Mouse (Mus musculus) colon, adult 2 months (tissue): ENCODE data around the gene Pemt. TPM values are rescaled to one million over a fixed set of nuclear protein-coding genes. Genes with fewer than 3 reads are reported as not detected.

Experiments used
- polyA plus RNA-seq: library from polyadenylated mRNA; depleted of rRNA; stranded (reverse); fragments of >200 nt; gene quantifications from 2 replicates; pipeline ENCODE4 v1.2.3, GENCODE M21; 2012; rRNA removed

Pemt gene
- polyA plus RNA-seq: 16.2 and 21.2 TPM in 2 replicates

GRCm38 (mm10) chr11:60046058-60046735 is at the start of gene Pemt:
Pemt (minus strand) TSS chr11:60046489.

GRCm38 (mm10) chr11:59964818-59965217 is 81.5 kb downstream of the Pemt start, which contains the start of gene Rasd1:
Rasd1 (minus strand) TSS chr11:59964944.

GRCm38 (mm10) chr11:59947752-59948400 is 98.4 kb downstream of the Pemt start, which contains the start of gene Med9:
Med9 (plus strand) TSS chr11:59948206.

Other genes starting within 250 kb of the Pemt start
- 31.9 and 36.8 TPM in 2 replicates for gene Flcn, start 236.5 kb downstream of the Pemt start, polyA plus RNA-seq
- gene Nt5m, start 207.0 kb downstream of the Pemt start, polyA plus RNA-seq: 22.6 and 25.4 TPM in 2 replicates
- 13.7 and 14.4 TPM in 2 replicates for gene Cops3, start 206.7 kb downstream of the Pemt start, polyA plus RNA-seq
- gene Med9, start 98.3 kb downstream of the Pemt start, polyA plus RNA-seq: 23.1 and 23.7 TPM in 2 replicates
- gene Rasd1, start 81.5 kb downstream of the Pemt start, polyA plus RNA-seq: 22.7 and 24.5 TPM in 2 replicates
- gene Rai1, start 58.5 kb upstream of the Pemt start, polyA plus RNA-seq: 36.2 and 36.6 TPM in 2 replicates
- gene Srebf1, start 176.1 kb upstream of the Pemt start, polyA plus RNA-seq: 198 and 220 TPM in 2 replicates